Mouse (Mus musculus) lung, embryonic 16.5 days (tissue): ENCODE data around the gene Pbx1. TPM values are rescaled to one million over a fixed set of nuclear protein-coding genes. Genes with fewer than 3 reads are reported as not detected.

Source experiments
- ATAC-seq: fragments of 200-750 bp; cut with Nextera tagmentation; 2 replicates; pipeline ENCODE4 v1.8.0; 2017; ENCODE audit warnings: low read depth, mild to moderate bottlenecking, moderate library complexity
- H3K27ac ChIP-seq: fragments of 300-500 bp; sonication (generic); 2 replicates; pipeline ENCODE4 v1.5.1; 2014; ENCODE audit warnings: mild to moderate bottlenecking, control low read depth, low read length
- H3K27me3 ChIP-seq: fragments of 300-500 bp; sonication (generic); 2 replicates; pipeline ENCODE4 v1.6.1; 2014; ENCODE audit warnings: low read depth, low read length, mixed read lengths; ENCODE audit not compliant: control insufficient read depth, insufficient read depth
- H3K36me3 ChIP-seq: fragments of 300-500 bp; sonication (generic); 2 replicates; pipeline ENCODE4 v1.6.1; 2014; ENCODE audit warnings: low read length; ENCODE audit not compliant: control insufficient read depth, insufficient read depth
- H3K4me1 ChIP-seq: fragments of 300-500 bp; sonication (generic); replicated peaks from 2 replicates; pipeline ENCODE4 v1.6.1; 2014; ENCODE audit warnings: low read length, mixed read lengths; ENCODE audit not compliant: control insufficient read depth, insufficient read depth
- H3K4me2 ChIP-seq: fragments of 300-500 bp; sonication (generic); 2 replicates; pipeline ENCODE4 v1.6.1; 2014; ENCODE audit warnings: low read depth, low read length, control low read depth
- H3K4me3 ChIP-seq: fragments of 300-500 bp; sonication (generic); 2 replicates; pipeline ENCODE4 v1.5.1; 2014; ENCODE audit warnings: mild to moderate bottlenecking, low read length, control low read depth
- H3K9ac ChIP-seq: fragments of 300-500 bp; sonication (generic); 2 replicates; pipeline ENCODE4 v1.6.1; 2014; ENCODE audit warnings: low read length, control low read depth
- H3K9me3 ChIP-seq: fragments of 300-500 bp; sonication (generic); 2 replicates; pipeline ENCODE4 v1.6.1; 2016; ENCODE audit warnings: low read length; ENCODE audit not compliant: control insufficient read depth
- WGBS: fragments of 180-500 bp; shearing (Covaris S2); extraction: QIAGEN DNeasy Blood & Tissue Kit; methylation state at CpG from one replicate; pipeline ENCODE4 v1.1.7; 2014; 5-methylcytosine and 5-hydroxymethylcytosine counted together
- polyA plus RNA-seq: library from polyadenylated mRNA; unstranded; fragments of >200 nt; fragmentation: Nextera tagmentation; extraction: Ambion mirVana; gene quantifications from 2 replicates; pipeline ENCODE4 v1.2.1, GENCODE M21; 2015

Pbx1 gene
- polyA plus RNA-seq, 1 experiment from 2014 or later, result 34.3 TPM

GRCm38 (mm10) chr1:168410611-168411010 is 21.5 kb downstream of the Pbx1 start:
- Histone ChIP-seq H3K9me3 (no peaks in the 10 kb centered on the region), H3K36me3 (peaks cover 5% of the 10 kb centered on the region; the same call in 1 of the 2 replicates), H3K4me1 (peaks cover 33% of the 10 kb centered on the region), H3K4me3 (no peak overlapping the region), H3K4me2 (no peak overlapping the region), H3K27ac (peak overlapping the region; percentile 18; the same call in 1 of the 2 replicates), H3K27me3 (no peaks in the 10 kb centered on the region), H3K9ac (no peak overlapping the region)
- WGBS, result 14% methylated on average over 10 of the region's 10 CpGs
- ATAC-seq, result no peak

DNA sequence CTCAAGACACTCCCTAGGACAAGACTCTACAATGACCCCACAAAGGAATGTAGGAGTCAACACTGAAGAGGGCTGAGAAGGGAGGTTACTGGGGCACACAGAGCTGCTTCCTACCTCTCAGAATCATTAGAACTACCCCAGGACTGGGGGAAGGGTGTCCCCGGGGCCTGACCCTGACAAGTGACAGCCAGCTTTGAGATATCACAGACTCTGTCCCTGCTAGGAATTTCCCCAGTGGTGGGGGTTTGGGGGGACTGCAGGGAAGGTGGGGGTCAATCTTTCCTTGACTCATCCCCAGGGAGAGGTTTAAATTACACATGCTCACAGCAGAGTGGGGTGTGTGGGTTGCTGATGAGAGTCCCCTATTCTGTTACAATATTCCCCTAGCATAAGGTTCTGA is 22.0 kb downstream of the Pbx1 start:
- ATAC-seq, result peak; percentile 32; the same call in 1 of the 2 replicates
- H3K4me1 ChIP-seq, result peaks cover 33% of the 10 kb centered on the region
- no peak overlapping the region for H3K9ac ChIP-seq
- H3K9me3 ChIP-seq, result no peaks in the 10 kb centered on the region
- H3K27ac ChIP-seq, result peak overlapping the region; percentile 3
- no peak overlapping the region for H3K4me3 ChIP-seq
- no peak overlapping the region for H3K4me2 ChIP-seq
- no peaks in the 10 kb centered on the region for H3K27me3 ChIP-seq
- H3K36me3 ChIP-seq, result peaks cover 5% of the 10 kb centered on the region; the same call in 1 of the 2 replicates
- 0% methylated on average over 1 of the region's 1 CpGs for WGBS

- no peak for ATAC-seq
- H3K4me3 ChIP-seq, result no peak overlapping the region
- H3K4me1 ChIP-seq, result peaks cover 37% of the 10 kb centered on the region
- H3K27me3 ChIP-seq, result no peaks in the 10 kb centered on the region
- 50% methylated on average over 10 of the region's 10 CpGs for WGBS
- H3K36me3 ChIP-seq, result peaks cover 5% of the 10 kb centered on the region; the same call in 1 of the 2 replicates
- H3K4me2 ChIP-seq, result no peak overlapping the region
- no peaks in the 10 kb centered on the region for H3K9me3 ChIP-seq
- H3K9ac ChIP-seq, result no peak overlapping the region
- peak overlapping the region; percentile 44; the same call in 1 of the 2 replicates for H3K27ac ChIP-seq
Observed at GRCm38 (mm10) chr1:168408757-168409156, 23.3 kb downstream of the Pbx1 start.

GRCm38 (mm10) chr1:168407958-168408357 is 24.1 kb downstream of the Pbx1 start:
- 55% methylated on average over 7 of the region's 7 CpGs for WGBS
- Histone ChIP-seq H3K4me2 (no peak overlapping the region), H3K9me3 (no peaks in the 10 kb centered on the region), H3K27ac (peak overlapping the region; percentile 51), H3K4me1 (peaks cover 39% of the 10 kb centered on the region), H3K36me3 (peaks cover 5% of the 10 kb centered on the region; the same call in 1 of the 2 replicates), H3K4me3 (no peak overlapping the region), H3K27me3 (no peaks in the 10 kb centered on the region), H3K9ac (no peak overlapping the region)
- no peak for ATAC-seq

DNA sequence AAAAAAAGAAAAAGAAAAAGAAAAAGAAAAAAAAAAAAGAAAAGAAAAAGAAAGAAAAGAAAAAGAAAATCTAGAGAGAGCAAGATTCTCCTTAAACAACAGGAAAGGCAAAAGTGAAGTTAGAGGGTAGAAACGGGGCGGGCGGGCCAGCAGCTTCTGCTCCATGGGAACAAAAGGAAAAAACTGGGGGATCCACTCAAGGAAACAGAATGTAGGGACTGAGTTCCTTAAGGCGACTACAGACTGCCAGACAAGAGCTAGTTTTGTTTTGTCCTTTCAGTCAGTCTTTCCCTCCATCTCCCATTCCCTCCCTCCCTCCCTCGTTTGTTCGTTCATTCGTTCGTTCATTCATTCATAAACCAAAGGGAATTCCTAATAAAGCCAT is 25.8 kb downstream of the Pbx1 start:
- H3K9ac ChIP-seq, result no peak overlapping the region
- 25% methylated on average over 8 of the region's 8 CpGs for WGBS
- no peak overlapping the region for H3K4me3 ChIP-seq
- H3K27ac ChIP-seq, result peak overlapping the region; percentile 58
- no peaks in the 10 kb centered on the region for H3K9me3 ChIP-seq
- no peaks in the 10 kb centered on the region for H3K27me3 ChIP-seq
- H3K4me2 ChIP-seq, result no peak overlapping the region
- ATAC-seq, result no peak
- H3K36me3 ChIP-seq, result peaks cover 6% of the 10 kb centered on the region; the same call in 1 of the 2 replicates
- H3K4me1 ChIP-seq, result peaks cover 46% of the 10 kb centered on the region

- peak; percentile 81 for ATAC-seq
- no peaks in the 10 kb centered on the region for H3K27me3 ChIP-seq
- no peak overlapping the region for H3K9ac ChIP-seq
- peaks cover 6% of the 10 kb centered on the region; the same call in 1 of the 2 replicates for H3K36me3 ChIP-seq
- peaks cover 41% of the 10 kb centered on the region for H3K4me1 ChIP-seq
- WGBS, result 15% methylated on average over 10 of the region's 12 CpGs
- peak overlapping the region; percentile 43; the same call in 1 of the 2 replicates for H3K27ac ChIP-seq
- H3K4me2 ChIP-seq, result 0 out of 2 replicates have a peak overlapping the region, but pooled peaks have one; percentile 4
- H3K9me3 ChIP-seq, result no peaks in the 10 kb centered on the region
- H3K4me3 ChIP-seq, result no peak overlapping the region
Observed at GRCm38 (mm10) chr1:168405645-168406290, 26.3 kb downstream of the Pbx1 start.

GRCm38 (mm10) chr1:168403529-168403928 is 28.5 kb downstream of the Pbx1 start:
- 39% methylated on average over 2 of the region's 2 CpGs for WGBS
- H3K9ac ChIP-seq, result no peak overlapping the region
- no peaks in the 10 kb centered on the region for H3K9me3 ChIP-seq
- no peak overlapping the region for H3K27ac ChIP-seq
- no peak for ATAC-seq
- H3K27me3 ChIP-seq, result no peaks in the 10 kb centered on the region
- H3K36me3 ChIP-seq, result peaks cover 7% of the 10 kb centered on the region; the same call in 1 of the 2 replicates
- H3K4me2 ChIP-seq, result no peak overlapping the region
- H3K4me3 ChIP-seq, result no peak overlapping the region
- peaks cover 29% of the 10 kb centered on the region for H3K4me1 ChIP-seq

DNA sequence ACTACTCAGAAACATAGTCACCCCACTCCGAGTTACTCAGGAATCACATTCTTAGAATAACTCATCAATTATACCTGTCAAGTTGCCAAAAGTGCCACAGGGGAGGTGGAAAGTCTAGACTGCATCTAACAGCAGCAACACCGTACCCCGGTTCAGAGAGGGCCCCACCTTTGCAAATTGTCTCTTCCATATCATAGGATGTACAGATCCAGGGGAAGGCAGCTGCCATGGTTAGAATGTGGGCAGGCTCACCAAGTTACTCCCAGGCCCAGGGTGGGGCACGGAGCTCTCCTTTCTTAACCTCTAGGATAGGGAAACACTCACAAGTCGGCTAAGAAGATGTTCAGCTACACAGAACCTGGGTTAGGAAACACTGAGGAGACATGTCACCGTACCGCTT is 29.4 kb downstream of the Pbx1 start:
- H3K27ac ChIP-seq, result no peak overlapping the region
- 30% methylated on average over 7 of the region's 7 CpGs for WGBS
- H3K4me2 ChIP-seq, result no peak overlapping the region
- H3K27me3 ChIP-seq, result no peaks in the 10 kb centered on the region
- H3K9ac ChIP-seq, result no peak overlapping the region
- peak; percentile 15; the same call in 1 of the 2 replicates for ATAC-seq
- H3K9me3 ChIP-seq, result no peaks in the 10 kb centered on the region
- H3K4me1 ChIP-seq, result peaks cover 24% of the 10 kb centered on the region
- H3K36me3 ChIP-seq, result peaks cover 7% of the 10 kb centered on the region; the same call in 1 of the 2 replicates
- no peak overlapping the region for H3K4me3 ChIP-seq

DNA sequence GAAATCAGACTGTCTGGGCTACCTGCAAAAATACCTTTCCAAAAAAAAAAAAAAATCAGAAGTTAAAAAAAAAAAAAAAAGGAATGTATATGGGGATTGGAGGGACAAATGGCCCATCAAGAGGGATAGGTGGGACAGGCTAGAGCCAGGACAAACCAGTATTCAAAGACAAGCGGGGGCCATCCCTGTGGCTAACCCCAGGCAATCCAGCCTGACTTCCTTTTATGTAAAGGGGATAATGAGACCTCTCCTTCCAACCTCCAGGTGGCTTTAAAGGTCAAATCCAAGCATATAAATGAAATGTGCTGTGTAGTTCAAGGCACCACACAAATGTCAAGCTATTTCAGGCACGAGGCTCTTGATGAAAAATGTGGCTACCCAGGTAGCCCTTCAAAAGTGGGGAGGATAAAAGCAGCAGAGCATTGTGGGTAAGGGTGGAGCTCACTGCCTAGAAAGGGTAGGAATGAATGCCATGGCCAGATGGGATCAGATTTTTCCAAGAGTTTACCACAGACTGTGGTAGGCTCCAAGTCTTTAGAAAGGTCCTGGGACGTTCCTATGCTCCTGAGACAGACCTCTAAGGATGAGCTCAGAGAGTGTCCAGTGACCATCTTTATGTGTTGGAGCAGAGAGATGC is 36.4 kb downstream of the Pbx1 start:
- Histone ChIP-seq H3K9ac (no peak overlapping the region), H3K4me3 (no peak overlapping the region), H3K36me3 (peaks cover 5% of the 10 kb centered on the region; the same call in 1 of the 2 replicates), H3K9me3 (no peaks in the 10 kb centered on the region), H3K27me3 (no peaks in the 10 kb centered on the region), H3K4me1 (peaks cover 40% of the 10 kb centered on the region), H3K27ac (no peak overlapping the region), H3K4me2 (no peak overlapping the region)
- 81% methylated on average over 3 of the region's 3 CpGs for WGBS
- ATAC-seq, result no peak
